Mouse (Mus musculus) intestine, embryonic 14.5 days (tissue): ENCODE measurements around the gene S100a16. TPM values are rescaled to one million over a fixed set of nuclear protein-coding genes. Genes with fewer than 3 reads are reported as not detected.
A peak's percentile ranks its signal among the peaks of the same experiment; 100 is the strongest.

Experiments used
- ATAC-seq: fragments of 200-750 bp; cut with Nextera tagmentation; replicated peaks from 2 replicates; pipeline ENCODE4 v1.8.0; 2017; ENCODE audit warnings: low read depth, moderate number of reproducible peaks, moderate TSS enrichment, moderate library complexity; ENCODE audit not compliant: low FRiP score, low TSS enrichment
- DNase-seq: peaks from one replicate; pipeline ENCODE4 v3.0.0-alpha.2; 2018; ENCODE audit warnings: low spot score
- H3K27ac ChIP-seq: fragments of 300-500 bp; sonication (generic); 2 replicates; pipeline ENCODE4 v1.5.1; 2014; ENCODE audit warnings: low read depth, mild to moderate bottlenecking, control low read depth
- H3K27me3 ChIP-seq: fragments of 300-500 bp; sonication (generic); replicated peaks from 2 replicates; pipeline ENCODE4 v1.6.1; 2014; ENCODE audit warnings: low read length, control low read depth; ENCODE audit not compliant: control insufficient read depth, insufficient read depth
- H3K36me3 ChIP-seq: fragments of 300-500 bp; sonication (generic); 2 replicates; pipeline ENCODE4 v1.6.1; 2014; ENCODE audit warnings: low read length, control low read depth; ENCODE audit not compliant: control insufficient read depth, insufficient read depth
- H3K4me1 ChIP-seq: fragments of 300-500 bp; sonication (generic); replicated peaks from 2 replicates; pipeline ENCODE4 v1.6.1; 2014; ENCODE audit warnings: low read length, control low read depth, mixed read lengths; ENCODE audit not compliant: control insufficient read depth, insufficient read depth
- H3K4me2 ChIP-seq: fragments of 300-500 bp; sonication (generic); 2 replicates; pipeline ENCODE4 v1.6.1; 2014; ENCODE audit warnings: low read length
- H3K4me3 ChIP-seq: fragments of 300-500 bp; sonication (generic); 2 replicates; pipeline ENCODE4 v1.5.1; 2014; ENCODE audit warnings: low read depth, low read length, control low read depth, mixed read lengths
- H3K9ac ChIP-seq: fragments of 300-500 bp; sonication (generic); 2 replicates; pipeline ENCODE4 v1.6.1; 2014; ENCODE audit warnings: mild to moderate bottlenecking, low read length
- H3K9me3 ChIP-seq: fragments of 300-500 bp; sonication (generic); 2 replicates; pipeline ENCODE4 v1.6.1; 2016; ENCODE audit warnings: low read length, control low read depth; ENCODE audit not compliant: control insufficient read depth
- WGBS: fragments of 180-500 bp; shearing (Covaris S2); extraction: QIAGEN DNeasy Blood & Tissue Kit; methylation state at CpG from one replicate; pipeline ENCODE4 v1.1.7; 2014; 5-methylcytosine and 5-hydroxymethylcytosine counted together
- polyA plus RNA-seq: library from polyadenylated mRNA; unstranded; fragments of >200 nt; fragmentation: Nextera tagmentation; extraction: Ambion mirVana; gene quantifications from 2 replicates; pipeline ENCODE4 v1.2.1, GENCODE M21; 2014

The S100a16 gene
- polyA plus RNA-seq, 1 experiment from 2014 or later: 121 TPM

GRCm38 (mm10) chr3:90560008-90560628, 23.1 kb downstream of the S100a16 start, which contains the start of gene S100a3:
S100a3 (plus strand) TSS chr3:90560578.
- H3K36me3 ChIP-seq: no peaks in the 10 kb centered on the region
- no peak within 1 kb of the TSS for H3K9ac ChIP-seq
- no peaks in the 10 kb centered on the region for H3K9me3 ChIP-seq
- no peak within 1 kb of the TSS for H3K4me2 ChIP-seq
- no peak within 1 kb of the TSS for H3K4me3 ChIP-seq
- H3K4me1 ChIP-seq: no peaks in the 10 kb centered on the region
- ATAC-seq (no peak), DNase-seq (peak; percentile 1)
- H3K27me3 ChIP-seq: no peaks in the 10 kb centered on the region
- no peak within 1 kb of the TSS for H3K27ac ChIP-seq
- WGBS: 74% methylated on average over 6 of the region's 6 CpGs

GRCm38 (mm10) chr3:90574691-90575090, 37.6 kb downstream of the S100a16 start:
- no peak overlapping the region for H3K4me2 ChIP-seq
- no peak overlapping the region for H3K4me3 ChIP-seq
- no peaks in the 10 kb centered on the region for H3K36me3 ChIP-seq
- ATAC-seq (no peak), DNase-seq (no peak)
- no peaks in the 10 kb centered on the region for H3K27me3 ChIP-seq
- WGBS: 85% methylated on average over 5 of the region's 5 CpGs
- H3K27ac ChIP-seq: no peak overlapping the region
- H3K4me1 ChIP-seq: no peaks in the 10 kb centered on the region
- H3K9me3 ChIP-seq: no peaks in the 10 kb centered on the region
- H3K9ac ChIP-seq: no peak overlapping the region

- H3K9me3 ChIP-seq: no peaks in the 10 kb centered on the region
- DNase-seq: no peak
- 75% methylated on average over 3 of the region's 3 CpGs for WGBS
- H3K4me3 ChIP-seq: no peak overlapping the region
- H3K27ac ChIP-seq: no peak overlapping the region
- H3K4me1 ChIP-seq: no peaks in the 10 kb centered on the region
- ATAC-seq: no peak
- no peaks in the 10 kb centered on the region for H3K27me3 ChIP-seq
- no peak overlapping the region for H3K9ac ChIP-seq
- no peak overlapping the region for H3K4me2 ChIP-seq
- no peaks in the 10 kb centered on the region for H3K36me3 ChIP-seq
Observed at GRCm38 (mm10) chr3:90575320-90575719, 38.3 kb downstream of the S100a16 start.

- no peak overlapping the region for H3K27ac ChIP-seq
- H3K4me1 ChIP-seq: no peaks in the 10 kb centered on the region
- H3K4me3 ChIP-seq: no peak overlapping the region
- H3K27me3 ChIP-seq: no peaks in the 10 kb centered on the region
- H3K9me3 ChIP-seq: no peaks in the 10 kb centered on the region
- no peak for ATAC-seq
- H3K4me2 ChIP-seq: no peak overlapping the region
- 68% methylated on average over 10 of the region's 10 CpGs for WGBS
- no peaks in the 10 kb centered on the region for H3K36me3 ChIP-seq
- no peak for DNase-seq
- no peak overlapping the region for H3K9ac ChIP-seq
Observed at GRCm38 (mm10) chr3:90576351-90577001, 39.4 kb downstream of the S100a16 start.

GRCm38 (mm10) chr3:90579433-90579832, 42.4 kb downstream of the S100a16 start:
- no peak overlapping the region for H3K27ac ChIP-seq
- no peaks in the 10 kb centered on the region for H3K9me3 ChIP-seq
- H3K9ac ChIP-seq: no peak overlapping the region
- no peaks in the 10 kb centered on the region for H3K27me3 ChIP-seq
- no peak overlapping the region for H3K4me2 ChIP-seq
- ATAC-seq (no peak), DNase-seq (peak; percentile 47)
- H3K4me1 ChIP-seq: peaks cover 7% of the 10 kb centered on the region; the same call in 1 of the 2 replicates
- H3K36me3 ChIP-seq: no peaks in the 10 kb centered on the region
- WGBS: 51% methylated on average over 7 of the region's 7 CpGs
- no peak overlapping the region for H3K4me3 ChIP-seq

GRCm38 (mm10) chr3:90581141-90581540, 44.1 kb downstream of the S100a16 start:
- WGBS: 95% methylated on average over 5 of the region's 5 CpGs
- Histone ChIP-seq H3K4me1 (peaks cover 7% of the 10 kb centered on the region), H3K4me3 (no peak overlapping the region), H3K27me3 (no peaks in the 10 kb centered on the region), H3K9me3 (no peaks in the 10 kb centered on the region), H3K27ac (no peak overlapping the region), H3K36me3 (no peaks in the 10 kb centered on the region), H3K9ac (no peak overlapping the region), H3K4me2 (no peak overlapping the region)
- no peak for ATAC-seq
- DNase-seq: peak; percentile 48

- H3K4me1 ChIP-seq: peaks cover 7% of the 10 kb centered on the region
- ATAC-seq: no peak
- WGBS: 96% methylated on average over 1 of the region's 1 CpGs
Observed at GRCm38 (mm10) chr3:90582156-90582555, 45.1 kb downstream of the S100a16 start.

GRCm38 (mm10) chr3:90582556-90582955, 45.5 kb downstream of the S100a16 start:
- H3K27me3 ChIP-seq: no peaks in the 10 kb centered on the region
- no peak for DNase-seq
- H3K4me3 ChIP-seq: no peak overlapping the region
- ATAC-seq: no peak
- H3K9me3 ChIP-seq: no peaks in the 10 kb centered on the region
- no peak overlapping the region for H3K27ac ChIP-seq
- H3K9ac ChIP-seq: no peak overlapping the region
- peaks cover 7% of the 10 kb centered on the region for H3K4me1 ChIP-seq
- H3K4me2 ChIP-seq: no peak overlapping the region
- H3K36me3 ChIP-seq: no peaks in the 10 kb centered on the region
- WGBS: 84% methylated on average over 4 of the region's 4 CpGs

More at GRCm38 (mm10) chr3:90582156-90582555, 45.1 kb downstream of the S100a16 start:
- Histone ChIP-seq H3K4me3 (no peak overlapping the region), H3K27me3 (no peaks in the 10 kb centered on the region), H3K4me2 (no peak overlapping the region), H3K9ac (no peak overlapping the region), H3K27ac (no peak overlapping the region), H3K36me3 (no peaks in the 10 kb centered on the region), H3K9me3 (no peaks in the 10 kb centered on the region)
- DNase-seq: no peak

GRCm38 (mm10) chr3:90583893-90584292, 46.8 kb downstream of the S100a16 start:
- H3K4me2 ChIP-seq: no peak overlapping the region
- H3K36me3 ChIP-seq: no peaks in the 10 kb centered on the region
- DNase-seq (no peak), ATAC-seq (0 out of 2 replicates have a peak, but pooled peaks have one; percentile 8)
- no peak overlapping the region for H3K4me3 ChIP-seq
- no peak overlapping the region; the same call in 1 of the 2 replicates for H3K27ac ChIP-seq
- H3K9ac ChIP-seq: no peak overlapping the region
- H3K9me3 ChIP-seq: no peaks in the 10 kb centered on the region
- 37% methylated on average over 3 of the region's 3 CpGs for whole genome bisulfite sequencing
- no peaks in the 10 kb centered on the region for H3K27me3 ChIP-seq
- H3K4me1 ChIP-seq: peaks cover 7% of the 10 kb centered on the region
